Mouse (Mus musculus) heart, adult 2 months (tissue): ENCODE measurements around the gene Isg20. TPM values are rescaled to one million over a fixed set of nuclear protein-coding genes. Genes with fewer than 3 reads are reported as not detected.

Source experiments
- DNase-seq, 2 experiments: peaks; one replicate each; pipeline ENCODE4 v3.0.0; 2021
- H3K27ac ChIP-seq: fragments of 200-600 bp; 2 replicates; pipeline ENCODE4 v1.8.1; 2022
- H3K27me3 ChIP-seq: fragments of 200-500 bp; 2 replicates; pipeline ENCODE4 v1.6.1; 2012; ENCODE audit warnings: mild to moderate bottlenecking, low read length, inconsistent platforms, mixed read lengths; ENCODE audit not compliant: control insufficient read depth, insufficient read depth
- H3K36me3 ChIP-seq: fragments of 200-500 bp; 2 replicates; pipeline ENCODE4 v1.6.1; 2012; ENCODE audit warnings: low read length, inconsistent platforms; ENCODE audit not compliant: control insufficient read depth, insufficient read depth
- H3K4me1 ChIP-seq: fragments of 200-500 bp; 2 replicates; pipeline ENCODE4 v1.6.1; 2011; ENCODE audit warnings: low read length; ENCODE audit not compliant: control insufficient read depth, insufficient read depth
- H3K4me3 ChIP-seq: fragments of 200-600 bp; 2 replicates; pipeline ENCODE4 v1.8.1; 2022
- H3K79me2 ChIP-seq: fragments of 200-500 bp; replicated peaks from 2 replicates; pipeline ENCODE4 v1.6.1; 2012; ENCODE audit warnings: mild to moderate bottlenecking, inconsistent platforms, low read length, moderate library complexity, mixed read lengths; ENCODE audit not compliant: control insufficient read depth, insufficient read depth
- H3K9ac ChIP-seq: fragments of 200-500 bp; 2 replicates; pipeline ENCODE4 v1.6.1; 2012; ENCODE audit warnings: low read depth, mild to moderate bottlenecking, control low read depth, inconsistent platforms, low read length, mixed read lengths
- CTCF ChIP-seq: fragments of 200-600 bp; IDR thresholded peaks from 2 replicates; pipeline ENCODE4 v1.8.1; 2022; ENCODE audit warnings: antibody characterized with exemption, mild to moderate bottlenecking, moderate library complexity
- EP300 ChIP-seq: fragments of 200-500 bp; IDR thresholded peaks from 2 replicates; pipeline ENCODE4 v1.6.1; 2011; ENCODE audit warnings: low read depth, low read length, control low read depth; ENCODE audit not compliant: insufficient read depth
- POLR2A ChIP-seq: fragments of 200-500 bp; IDR thresholded peaks from 2 replicates; pipeline ENCODE4 v1.6.1; 2011; ENCODE audit warnings: mild to moderate bottlenecking, low read depth, low read length, control low read depth; ENCODE audit not compliant: insufficient read depth
- WGBS: fragments of 180-500 bp; shearing (Covaris S2); methylation state at CpG from one replicate; pipeline ENCODE4 v1.1.7; 2018; 5-methylcytosine and 5-hydroxymethylcytosine counted together
- intact Hi-C: fragments of 180-260 bp; cut with DNase I; formaldehyde crosslinking; loops from one replicate; pipeline ENCODE4 v1.15.1; 2025
- polyA plus RNA-seq: library from polyadenylated mRNA; depleted of rRNA; stranded (reverse); fragments of >200 nt; gene quantifications from 2 replicates; pipeline ENCODE4 v1.2.3, GENCODE M21; 2012
- total RNA-seq, 2 experiments: library from RNA; stranded (reverse); gene quantifications; 2 replicates each; pipeline ENCODE4 v1.2.3; 2021

The Isg20 gene
- total and polyA plus RNA-seq, 3 experiments, result 6.2 to 88.6 (median 30.3) TPM

DNA sequence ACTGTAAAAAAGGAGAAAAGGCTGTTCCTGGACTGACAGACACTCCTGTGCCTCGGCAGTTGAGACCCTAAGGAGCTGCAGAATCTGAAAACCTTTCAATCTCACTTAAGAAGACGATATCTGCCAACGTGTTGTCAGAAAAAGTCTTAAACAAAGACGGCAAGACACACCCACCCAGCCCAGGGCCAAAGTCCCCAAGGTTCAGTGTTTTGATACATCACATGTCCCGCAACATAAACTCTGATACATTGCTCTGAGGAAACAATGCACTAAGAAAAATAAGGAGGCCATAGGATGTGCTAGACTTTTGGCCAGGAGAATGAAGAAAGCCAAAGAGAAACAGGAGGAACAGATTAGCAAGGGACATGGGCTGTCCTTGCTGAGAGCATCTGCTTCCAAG lies 40.4 kb upstream of the Isg20 start:
- H3K27ac ChIP-seq, result no peak overlapping the region
- intact Hi-C loops, result no loop called here
- WGBS, result 59% methylated on average over 5 of the region's 5 CpGs
- H3K36me3 ChIP-seq, result no peaks in the 10 kb centered on the region
- no peak for DNase-seq
- no peaks in the 10 kb centered on the region for H3K27me3 ChIP-seq
- TF ChIP-seq POLR2A (no peak), CTCF (no peak)
- H3K79me2 ChIP-seq, result no peaks in the 10 kb centered on the region
- no peak overlapping the region for H3K4me3 ChIP-seq
- no peaks in the 10 kb centered on the region for H3K4me1 ChIP-seq
- H3K9ac ChIP-seq, result no peak overlapping the region

DNA sequence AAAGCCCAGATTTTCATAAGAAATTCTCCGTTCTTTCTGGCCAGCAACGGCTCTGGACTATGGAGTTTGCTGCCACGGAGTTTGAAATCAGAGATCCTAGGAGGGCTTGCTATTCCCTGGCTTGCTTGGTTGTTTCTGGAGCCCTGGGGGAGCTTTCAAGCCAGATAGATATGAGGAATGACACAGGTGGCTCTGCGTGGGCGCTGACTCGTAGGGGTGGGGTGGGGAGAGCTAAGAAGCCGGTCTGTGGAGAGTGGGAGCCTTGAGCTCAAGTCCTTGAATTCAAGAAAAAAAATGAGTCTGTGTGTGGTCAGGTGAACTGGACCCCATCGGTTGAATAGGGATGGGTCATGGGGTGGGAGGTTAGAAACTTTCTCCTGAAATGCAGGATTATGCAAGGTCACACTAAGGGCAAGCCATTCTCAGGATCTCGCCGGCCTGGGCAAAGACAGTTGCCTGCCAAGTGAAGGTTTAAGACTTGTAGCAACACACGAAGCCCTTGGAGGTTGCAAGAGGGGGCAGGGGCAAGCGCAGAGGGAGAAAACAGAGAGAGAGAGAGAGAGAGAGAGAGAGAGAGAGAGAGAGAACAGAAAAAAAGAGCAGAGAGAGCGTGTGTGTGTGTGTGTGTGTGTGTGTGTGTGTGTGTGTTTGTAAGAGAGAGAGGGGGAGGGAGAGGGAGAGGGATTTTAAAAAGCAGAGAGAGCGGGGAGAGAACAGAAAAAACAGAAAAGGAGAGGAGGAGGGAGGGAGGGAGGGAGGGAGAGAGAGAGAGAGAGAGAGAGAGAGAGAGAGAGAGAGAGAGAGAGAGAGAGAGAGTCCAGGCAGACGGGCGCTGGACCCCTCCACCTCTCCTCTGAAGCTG lies 31.4 kb upstream of the Isg20 start:
- 25% methylated on average over 16 of the region's 16 CpGs for WGBS
- Histone ChIP-seq H3K4me1 (no peaks in the 10 kb centered on the region), H3K9ac (no peak overlapping the region), H3K79me2 (no peaks in the 10 kb centered on the region), H3K4me3 (no peak overlapping the region), H3K27me3 (peaks cover 17% of the 10 kb centered on the region), H3K36me3 (no peaks in the 10 kb centered on the region), H3K27ac (no peak overlapping the region)
- no peak for DNase-seq
- intact Hi-C loops, result no loop called here
- TF ChIP-seq EP300, result no peak
- TF ChIP-seq POLR2A, result no peak
- TF ChIP-seq CTCF, result no peak

DNA sequence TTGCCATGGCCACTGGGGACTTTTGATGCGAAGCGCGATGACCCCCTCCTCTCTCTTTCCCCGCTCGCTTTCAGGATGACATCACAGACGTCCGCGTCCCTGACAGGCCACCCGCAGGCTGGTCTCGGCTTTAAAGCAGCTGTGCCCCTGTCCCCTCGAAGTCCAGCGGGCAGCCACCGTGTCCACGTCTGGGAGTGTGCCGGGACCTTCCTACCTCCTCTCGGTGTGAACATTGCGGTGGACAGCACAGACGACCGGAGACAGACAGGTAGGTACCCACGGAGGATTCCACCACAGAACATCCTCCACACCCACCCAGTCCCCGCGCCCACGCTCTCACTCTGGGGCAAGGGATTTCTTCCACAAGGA lies 30.8 kb upstream of the Isg20 start:
- Histone ChIP-seq H3K4me3 (no peak overlapping the region), H3K36me3 (no peaks in the 10 kb centered on the region), H3K79me2 (no peaks in the 10 kb centered on the region), H3K27me3 (peaks cover 17% of the 10 kb centered on the region), H3K4me1 (no peaks in the 10 kb centered on the region), H3K9ac (no peak overlapping the region), H3K27ac (no peak overlapping the region)
- DNase-seq, result no peak
- WGBS, result 5% methylated on average over 23 of the region's 23 CpGs
- TF ChIP-seq POLR2A, result no peak
- no peak for TF ChIP-seq EP300
- TF ChIP-seq CTCF, result no peak
- intact Hi-C loops, result no loop called here

DNA sequence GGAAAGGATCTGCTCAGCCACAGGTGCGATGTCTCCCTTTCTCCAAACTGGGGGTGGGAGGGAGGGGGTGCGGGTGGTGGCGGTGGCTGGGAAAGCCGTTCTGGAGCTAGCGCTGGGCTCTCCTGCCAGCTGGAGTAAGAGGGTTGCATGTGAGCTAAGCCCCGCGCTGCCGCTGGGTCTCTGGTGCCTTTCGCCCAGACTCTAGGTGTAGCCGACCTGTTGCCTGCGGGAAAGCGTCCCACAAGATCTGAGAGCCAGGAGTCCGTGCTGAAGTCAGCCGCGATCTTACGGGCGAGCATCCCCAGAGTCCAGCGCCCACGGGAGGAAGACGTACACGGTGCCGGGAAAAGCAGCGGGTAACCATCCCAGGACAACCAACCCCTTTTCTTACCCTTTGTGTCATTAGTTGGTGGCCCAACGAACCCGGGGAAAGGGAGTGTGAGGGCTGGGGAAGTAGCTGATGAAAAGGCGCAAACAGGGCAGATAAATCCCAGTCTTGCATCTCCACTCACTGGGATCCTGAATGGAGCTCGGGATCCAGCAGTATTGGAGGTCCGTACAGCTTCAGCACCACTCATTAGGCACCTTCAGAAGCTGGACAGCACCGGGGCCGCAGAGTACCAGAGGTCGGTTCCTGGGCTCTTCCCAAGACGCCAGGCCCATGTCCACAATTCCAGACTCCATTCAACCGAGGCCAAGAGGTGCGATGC lies 30.1 kb upstream of the Isg20 start:
- Histone ChIP-seq H3K79me2 (no peaks in the 10 kb centered on the region), H3K4me1 (no peaks in the 10 kb centered on the region), H3K27ac (no peak overlapping the region), H3K36me3 (no peaks in the 10 kb centered on the region), H3K9ac (no peak overlapping the region), H3K4me3 (no peak overlapping the region), H3K27me3 (peaks cover 17% of the 10 kb centered on the region)
- WGBS, result 5% methylated on average over 34 of the region's 34 CpGs
- no peak for TF ChIP-seq CTCF
- TF ChIP-seq POLR2A, result no peak
- no peak for TF ChIP-seq EP300
- intact Hi-C loops, result no loop called here
- no peak for DNase-seq

DNA sequence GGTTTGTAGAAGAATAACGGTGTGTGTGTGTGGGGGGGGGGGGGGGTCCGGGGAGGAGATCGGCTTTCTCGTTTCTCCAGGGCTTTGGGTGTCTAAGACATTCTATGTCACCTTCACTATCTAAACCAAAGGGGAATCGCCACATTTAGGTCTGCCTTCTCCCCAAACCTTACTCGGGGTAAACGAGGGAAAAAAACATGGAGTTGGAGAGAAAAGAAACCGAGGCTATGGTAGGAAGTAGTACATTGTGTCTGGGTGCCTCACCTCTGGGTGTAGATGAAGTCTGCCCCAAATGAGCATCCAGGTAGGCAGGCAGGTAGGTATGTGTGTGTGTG lies 29.5 kb upstream of the Isg20 start:
- DNase-seq, result no peak
- Histone ChIP-seq H3K27me3 (peaks cover 17% of the 10 kb centered on the region), H3K4me3 (no peak overlapping the region), H3K4me1 (no peaks in the 10 kb centered on the region), H3K27ac (no peak overlapping the region), H3K79me2 (no peaks in the 10 kb centered on the region), H3K36me3 (no peaks in the 10 kb centered on the region), H3K9ac (no peak overlapping the region)
- intact Hi-C loops, result no loop called here
- WGBS, result 23% methylated on average over 8 of the region's 8 CpGs
- TF ChIP-seq POLR2A, result no peak
- TF ChIP-seq CTCF, result no peak
- TF ChIP-seq EP300, result no peak

DNA sequence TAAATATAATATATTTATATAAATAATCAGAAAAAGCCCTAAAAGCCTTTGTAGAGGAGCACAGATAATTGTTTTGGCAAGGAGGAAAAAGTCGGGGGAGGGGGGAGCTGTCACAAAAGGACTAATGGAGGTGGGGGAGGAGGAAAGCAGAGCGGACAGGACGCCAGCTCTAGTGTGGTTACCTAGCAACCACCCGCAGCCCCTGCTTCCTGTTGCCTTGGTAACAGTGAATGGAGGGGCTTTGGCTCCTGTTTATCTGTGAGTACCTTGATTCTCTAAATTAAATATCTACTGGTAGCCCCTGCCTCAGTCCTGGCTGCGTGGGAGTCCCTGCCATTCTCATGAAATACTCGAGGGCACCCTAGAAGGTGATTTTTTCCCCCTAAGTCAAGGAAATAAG lies 29.1 kb upstream of the Isg20 start:
- Histone ChIP-seq H3K4me1 (no peaks in the 10 kb centered on the region), H3K4me3 (no peak overlapping the region), H3K36me3 (no peaks in the 10 kb centered on the region), H3K9ac (no peak overlapping the region), H3K27me3 (peaks cover 17% of the 10 kb centered on the region), H3K79me2 (no peaks in the 10 kb centered on the region), H3K27ac (no peak overlapping the region)
- TF ChIP-seq CTCF, result no peak
- no peak for TF ChIP-seq EP300
- TF ChIP-seq POLR2A, result no peak
- DNase-seq, result no peak
- intact Hi-C loops, result no loop called here
- 11% methylated on average over 6 of the region's 6 CpGs for WGBS
